Mouse (Mus musculus) cerebellum, adult 18-20 months (tissue): ENCODE measurements at regions not wholly inside any gene's neighbourhood (a gene's known extent, or its start where the extent isn't known, plus 50 kb on each side); places are given as distances from the start of the nearest gene placed in this dataset.
"Not testable (repeated sequence)": the region's sequence is repeated elsewhere in the genome, so short reads cannot be mapped to it uniquely, and the experiment has no call there.

Source experiments
- DNase-seq, 2 experiments: peaks; one replicate each; pipeline ENCODE4 v3.0.0; 2021

DNA sequence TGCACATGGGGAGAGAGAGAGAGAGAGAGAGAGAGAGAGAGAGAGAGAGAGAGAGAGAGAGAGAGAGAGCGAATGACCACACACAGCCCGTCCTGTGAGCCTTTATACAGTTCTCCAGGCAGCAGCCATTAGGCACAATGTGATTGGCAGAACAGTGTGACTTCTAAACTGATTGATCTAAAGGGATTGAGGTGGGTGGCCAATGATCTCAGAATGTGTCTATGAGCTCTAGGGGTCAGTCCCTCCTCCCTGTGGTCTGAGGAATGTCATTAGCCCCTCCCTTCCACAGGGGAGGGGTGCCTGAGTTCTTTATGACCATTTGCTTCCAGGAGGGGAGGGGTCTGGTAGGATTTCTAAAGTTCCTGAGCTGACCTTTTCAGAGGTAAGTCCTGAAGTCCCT, 62.1 kb downstream of the Duxbl3 start:
- DNase-seq: not testable (repeated sequence)

DNA sequence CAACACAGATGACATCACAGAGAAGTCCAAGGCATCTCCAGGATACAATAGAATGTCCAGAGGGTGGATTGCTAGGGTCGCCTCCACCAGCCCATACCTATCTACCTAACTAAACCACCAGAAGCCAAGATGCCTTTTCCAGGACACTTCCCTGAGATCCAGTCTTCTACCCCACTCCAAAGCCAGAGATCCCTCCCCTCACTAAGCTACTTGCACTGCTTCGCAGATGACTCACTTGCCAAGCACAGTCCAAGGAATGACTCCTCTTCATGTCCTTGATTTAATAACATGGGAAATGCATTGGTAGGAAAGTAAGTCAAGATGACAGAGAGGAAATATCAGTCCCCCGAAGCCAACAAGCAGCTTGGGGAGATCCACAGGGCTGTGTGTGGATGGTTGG, 63.0 kb downstream of the Duxbl3 start:
- no peak for DNase-seq

- DNase-seq: peak; percentile 14 to 16
Measured at GRCm38 (mm10) chr14:26328562-26328961, 70.8 kb downstream of the Duxbl3 start.

DNA sequence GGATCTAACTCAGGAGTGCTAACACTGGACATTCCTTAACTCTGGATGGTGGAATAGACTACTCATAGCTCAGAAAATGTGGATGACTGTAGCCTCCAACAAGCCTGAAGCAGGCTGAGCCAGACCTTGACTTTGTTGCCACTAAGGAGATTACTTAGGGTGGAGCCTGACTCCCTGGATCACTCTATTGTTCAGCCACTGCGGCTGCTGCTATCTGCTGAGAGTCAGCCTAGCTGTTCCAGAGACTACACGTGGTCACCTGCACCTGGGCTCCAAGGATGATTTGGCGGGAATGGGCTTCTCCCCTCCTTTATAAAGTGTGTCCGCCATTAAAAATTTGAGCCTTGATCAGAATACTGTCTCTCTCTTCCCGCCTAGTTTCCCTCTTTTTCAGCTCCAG, 83.3 kb downstream of the Duxbl3 start:
- DNase-seq: no peak

GRCm38 (mm10) chr14:26345227-26345626, 87.5 kb downstream of the Duxbl3 start:
- DNase-seq: no peak

DNA sequence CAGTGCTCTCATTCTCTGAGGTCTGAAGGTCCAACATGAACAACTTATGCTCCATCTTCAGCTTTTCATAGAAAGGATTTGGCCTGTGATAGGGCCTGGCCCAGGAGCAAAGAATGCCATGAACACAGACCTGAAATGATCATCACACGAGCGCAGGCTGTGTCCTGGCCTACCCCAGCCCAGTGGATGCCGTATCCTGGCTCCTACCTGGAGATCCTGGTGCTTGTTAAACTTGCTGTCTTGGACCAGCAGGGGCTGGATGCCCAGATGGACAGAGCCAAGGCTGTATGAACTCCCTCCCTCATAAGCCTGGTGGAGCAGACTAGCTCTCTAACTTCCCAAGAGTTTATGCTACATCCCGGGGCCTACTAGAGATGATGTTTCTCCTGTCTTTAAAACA, 89.5 kb downstream of the Duxbl3 start:
- no peak for DNase-seq

- DNase-seq: no peak
Measured at GRCm38 (mm10) chr14:26352927-26353326, 95.2 kb downstream of the Duxbl3 start.

DNA sequence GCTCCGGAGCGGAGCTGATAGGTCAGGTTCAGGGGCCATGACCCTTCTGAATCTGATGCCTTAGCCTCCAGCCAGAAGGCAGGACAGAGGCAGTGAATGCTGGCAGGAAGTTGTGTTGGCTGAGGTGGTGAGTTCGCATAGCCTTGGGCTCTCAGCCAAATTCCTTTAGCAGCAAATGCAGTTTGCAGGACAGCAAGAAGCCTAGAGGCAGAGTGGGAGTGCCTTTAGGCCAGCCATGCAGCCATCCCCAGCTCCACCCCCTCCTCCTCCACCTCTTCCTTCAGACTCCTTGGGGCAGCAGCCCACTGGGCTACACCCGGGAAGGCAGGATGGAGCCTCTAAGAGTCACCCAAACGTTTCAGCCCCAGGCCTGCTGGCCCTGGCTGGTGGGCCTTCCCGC, 99.5 kb downstream of the Duxbl3 start:
- DNase-seq: no peak

GRCm38 (mm10) chr14:26357996-26358395, 100.2 kb downstream of the Duxbl3 start:
- no peak for DNase-seq

- no peak for DNase-seq
Measured at GRCm38 (mm10) chr14:26360071-26360470, 102.3 kb downstream of the Duxbl3 start.

DNA sequence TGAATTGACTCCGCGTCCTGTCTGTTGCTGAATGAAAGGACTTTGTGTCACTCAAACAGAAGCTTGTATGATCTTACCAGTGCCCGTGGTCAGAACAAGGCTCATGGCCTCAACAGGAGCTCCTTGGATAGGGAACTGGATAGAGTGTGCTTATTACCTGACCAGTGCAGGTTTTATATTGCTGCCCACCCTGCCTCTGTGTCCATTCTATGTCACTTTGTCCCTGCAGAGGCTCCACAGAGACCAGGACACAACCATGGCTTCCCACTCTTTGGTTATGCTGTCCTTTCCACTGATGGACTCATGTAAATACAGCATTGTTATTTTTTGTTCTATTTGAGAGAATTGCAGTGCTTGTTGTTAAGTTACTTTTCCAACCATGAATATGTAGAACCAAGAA, 103.4 kb downstream of the Duxbl3 start:
- no peak for DNase-seq
